Mouse (Mus musculus) liver, adult 2 months (tissue): ENCODE data around the gene Ccnyl1.

Experiments
- CTCF ChIP-seq: fragments of 200-500 bp; IDR thresholded peaks from 2 replicates; pipeline ENCODE4 v1.5.1; 2011; ENCODE audit warnings: low read depth, low read length, control low read depth
- POLR2A ChIP-seq: fragments of 200-500 bp; IDR thresholded peaks from 2 replicates; pipeline ENCODE4 v1.6.1; 2011; ENCODE audit warnings: low read length, control low read depth; ENCODE audit not compliant: insufficient read depth; ENCODE audit errors: extremely low read depth

- no peak for TF ChIP-seq POLR2A
- TF ChIP-seq CTCF: no peak
Measured at GRCm38 (mm10) chr1:64732161-64732560, 41.9 kb downstream of the Ccnyl1 start.
